Mouse (Mus musculus): ENCODE measurements at regions not wholly inside any gene's neighbourhood (a gene's known extent, or its start where the extent isn't known, plus 50 kb on each side); places are given as distances from the start of the nearest gene placed in this dataset.

GRCm38 (mm10) chr12:65571633-65572032, 346.3 kb downstream of the Wdr20rt start:
- TF ChIP-seq POLR2A (IDR thresholded peaks at IDR 0.05; ENCODE audit: borderline replicate concordance, extremely low read depth, insufficient read depth, insufficient read length, poor library complexity, severe bottlenecking) (no peak), CTCF (IDR thresholded peaks at IDR 0.05; ENCODE audit: borderline replicate concordance, extremely low read depth, insufficient read depth, insufficient read length) (no peak)
